Mouse (Mus musculus): ENCODE data around the gene Rpgrip1. TPM values are rescaled to one million over a fixed set of nuclear protein-coding genes. Genes with fewer than 3 reads are reported as not detected.

Gene Rpgrip1
- polyA plus RNA-seq, 1 experiment = 0.86 TPM

DNA sequence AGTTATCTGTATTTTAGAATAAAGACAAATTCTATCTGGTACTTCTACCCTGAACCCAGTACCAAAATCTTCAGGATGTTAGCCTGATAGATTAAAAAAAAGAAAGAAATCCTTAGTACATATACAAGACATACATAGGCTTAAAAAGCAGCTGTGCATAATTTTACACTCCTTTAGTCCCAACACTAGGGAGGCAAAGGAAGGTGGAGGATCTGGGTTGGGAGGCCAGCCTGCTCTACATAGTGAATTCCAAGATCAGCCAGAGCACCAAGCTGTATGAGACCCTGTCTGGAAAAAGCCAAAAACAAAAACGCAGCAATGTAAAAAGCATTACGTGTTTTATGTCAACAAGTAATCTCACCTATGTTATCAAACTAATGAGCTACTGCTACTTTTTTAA is 10.9 kb upstream of the Rpgrip1 start:
- no peak overlapping the region for H3K27ac ChIP-seq (ENCODE audit: insufficient read depth, low read depth, low read length)
- peaks cover 17% of the 10 kb centered on the region for H3K36me3 ChIP-seq (ENCODE audit: control insufficient read depth, insufficient read depth, low read length)
- TF ChIP-seq POLR2A (IDR thresholded peaks at IDR 0.05; ENCODE audit: low read depth, low read length) = no peak
- H3K4me3 ChIP-seq (ENCODE audit: low read depth, low read length) = no peak overlapping the region
- WGBS = 33% methylated on average over 2 of the region's 2 CpGs
- H3K4me1 ChIP-seq (ENCODE audit: control insufficient read depth, insufficient read depth, insufficient read length, low read length) = peaks cover 4% of the 10 kb centered on the region
- H3K27me3 ChIP-seq (ENCODE audit: control insufficient read depth, insufficient read depth, low read length) = no peaks in the 10 kb centered on the region

DNA sequence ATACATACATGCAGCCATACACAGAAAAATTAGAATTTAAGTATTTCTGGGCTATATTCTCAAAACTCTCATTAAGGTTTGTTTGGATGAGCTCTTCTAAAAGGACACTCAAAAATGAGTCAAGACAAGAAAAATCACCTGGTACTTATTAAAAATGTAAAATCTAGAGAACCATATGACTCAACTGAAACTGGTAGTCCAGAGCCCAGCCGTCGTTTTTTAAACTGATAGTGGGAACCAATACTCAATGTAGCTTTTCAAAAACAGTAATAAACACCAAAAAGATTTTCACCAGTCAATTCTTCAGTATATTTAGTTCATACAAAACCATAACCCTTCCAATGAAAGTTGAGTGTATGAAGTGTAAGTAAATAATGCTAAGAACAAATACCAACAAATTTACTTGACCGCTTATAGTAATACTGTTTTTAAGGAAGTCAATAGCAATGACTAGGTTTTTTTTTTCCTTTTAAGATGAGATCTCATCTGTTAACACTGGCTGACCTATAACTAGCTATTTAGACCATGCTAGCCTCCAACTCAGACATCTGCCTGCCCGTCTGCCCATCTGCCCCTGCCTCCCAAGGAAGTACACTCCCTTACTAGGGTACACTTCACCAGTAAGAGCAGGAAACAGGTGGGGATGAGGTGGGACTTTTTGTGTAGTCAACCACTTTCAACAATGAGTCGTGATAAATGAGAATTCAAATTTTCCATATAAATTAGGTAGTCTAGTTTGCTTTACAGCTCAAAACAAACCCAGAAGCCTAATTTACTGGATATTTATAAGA is 10.1 kb upstream of the Rpgrip1 start:
- WGBS = 18% methylated on average over 5 of the region's 5 CpGs
- peaks cover 16% of the 10 kb centered on the region for H3K36me3 ChIP-seq (ENCODE audit: control insufficient read depth, insufficient read depth, low read length)
- H3K4me1 ChIP-seq (ENCODE audit: control insufficient read depth, insufficient read depth, insufficient read length, low read length) = peaks cover 6% of the 10 kb centered on the region
- no peak overlapping the region for H3K4me3 ChIP-seq (ENCODE audit: low read depth, low read length)
- no peak overlapping the region for H3K27ac ChIP-seq (ENCODE audit: insufficient read depth, low read depth, low read length)
- H3K27me3 ChIP-seq (ENCODE audit: control insufficient read depth, insufficient read depth, low read length) = no peaks in the 10 kb centered on the region
- TF ChIP-seq CTCF (IDR thresholded peaks at IDR 0.05; ENCODE audit: extremely low read depth, insufficient read length, insufficient replicate concordance, low read depth, low read length) (no peak), POLR2A (IDR thresholded peaks at IDR 0.05; ENCODE audit: low read depth, low read length) (no peak)

DNA sequence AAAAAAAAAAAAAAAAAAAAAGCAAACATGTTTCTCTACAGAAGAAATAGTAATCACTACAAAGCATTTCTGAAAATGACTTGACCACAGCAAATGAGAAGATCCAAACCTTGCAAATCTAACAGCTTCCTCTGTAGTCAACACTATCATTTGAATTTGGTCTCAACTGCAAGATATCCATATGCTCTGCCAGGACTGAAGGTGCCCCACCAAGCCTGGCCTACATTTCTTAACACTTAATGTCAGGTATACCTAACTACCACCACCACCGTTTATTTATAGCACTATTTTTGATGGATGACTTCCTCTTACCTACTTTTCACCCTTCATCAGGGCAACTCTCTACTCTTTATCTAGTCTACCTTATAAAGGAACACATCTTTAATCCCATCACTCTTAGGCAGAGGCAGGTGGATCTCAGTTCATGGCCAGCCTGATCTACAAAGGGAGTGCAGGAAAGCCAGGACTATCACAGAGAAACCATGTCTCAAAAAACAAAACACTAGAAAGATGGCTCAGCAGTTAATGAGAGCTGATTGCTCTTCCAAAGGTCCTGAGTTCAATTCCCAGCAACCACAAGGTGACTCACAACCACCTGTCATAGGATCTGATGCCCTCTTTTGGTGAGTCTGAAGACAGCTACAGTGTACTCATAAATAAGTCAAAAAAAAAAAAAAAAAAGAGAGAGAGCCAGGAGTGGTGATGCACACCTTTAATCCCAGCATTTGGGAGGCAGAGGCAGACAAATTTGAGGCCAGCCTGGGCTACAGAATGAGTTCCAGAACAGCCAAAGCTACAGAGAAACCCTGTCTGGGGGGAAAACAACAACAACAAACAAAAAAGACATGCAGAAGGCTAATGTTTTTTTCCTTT is 9.0 kb upstream of the Rpgrip1 start:
- peaks cover 11% of the 10 kb centered on the region for H3K36me3 ChIP-seq (ENCODE audit: control insufficient read depth, insufficient read depth, low read length)
- H3K27ac ChIP-seq (ENCODE audit: insufficient read depth, low read depth, low read length) = no peak overlapping the region
- H3K27me3 ChIP-seq (ENCODE audit: control insufficient read depth, insufficient read depth, low read length) = no peaks in the 10 kb centered on the region
- 6% methylated on average over 1 of the region's 1 CpGs for WGBS
- no peak overlapping the region for H3K4me3 ChIP-seq (ENCODE audit: low read depth, low read length)
- peaks cover 6% of the 10 kb centered on the region for H3K4me1 ChIP-seq (ENCODE audit: control insufficient read depth, insufficient read depth, insufficient read length, low read length)
- TF ChIP-seq POLR2A (IDR thresholded peaks at IDR 0.05; ENCODE audit: low read depth, low read length) = no peak
- no peak for TF ChIP-seq CTCF (IDR thresholded peaks at IDR 0.05; ENCODE audit: extremely low read depth, insufficient read length, insufficient replicate concordance, low read depth, low read length)

DNA sequence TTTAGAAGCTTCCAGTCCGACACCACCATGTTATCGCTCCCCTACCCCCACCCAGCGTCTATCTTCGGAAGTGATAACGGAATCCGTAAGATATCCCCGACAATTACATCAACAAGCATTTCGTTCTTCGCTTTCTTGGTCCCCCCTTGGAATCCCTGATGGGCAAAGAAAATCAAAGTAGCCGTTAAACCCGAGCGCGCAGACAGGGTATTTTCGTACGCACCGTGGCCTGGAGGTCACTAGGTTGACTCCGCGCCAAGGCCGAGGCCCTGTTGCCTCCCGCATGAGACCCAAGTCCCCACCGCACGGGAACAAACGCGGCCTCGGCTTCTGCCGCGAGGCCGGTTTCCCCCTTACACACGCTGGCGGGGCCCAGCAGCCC is 7.0 kb upstream of the Rpgrip1 start:
- under 1% methylated on average over 30 of the region's 30 CpGs for WGBS
- Histone ChIP-seq H3K27ac (ENCODE audit: insufficient read depth, low read depth, low read length) (peak overlapping the region; percentile 85), H3K36me3 (ENCODE audit: control insufficient read depth, insufficient read depth, low read length) (peaks cover 6% of the 10 kb centered on the region), H3K4me1 (ENCODE audit: control insufficient read depth, insufficient read depth, insufficient read length, low read length) (peaks cover 9% of the 10 kb centered on the region), H3K27me3 (ENCODE audit: control insufficient read depth, insufficient read depth, low read length) (no peaks in the 10 kb centered on the region), H3K4me3 (ENCODE audit: low read depth, low read length) (peak overlapping the region; percentile 96)
- TF ChIP-seq CTCF (IDR thresholded peaks at IDR 0.05; ENCODE audit: extremely low read depth, insufficient read length, insufficient replicate concordance, low read depth, low read length) (no peak), POLR2A (IDR thresholded peaks at IDR 0.05; ENCODE audit: low read depth, low read length) (no peak)

DNA sequence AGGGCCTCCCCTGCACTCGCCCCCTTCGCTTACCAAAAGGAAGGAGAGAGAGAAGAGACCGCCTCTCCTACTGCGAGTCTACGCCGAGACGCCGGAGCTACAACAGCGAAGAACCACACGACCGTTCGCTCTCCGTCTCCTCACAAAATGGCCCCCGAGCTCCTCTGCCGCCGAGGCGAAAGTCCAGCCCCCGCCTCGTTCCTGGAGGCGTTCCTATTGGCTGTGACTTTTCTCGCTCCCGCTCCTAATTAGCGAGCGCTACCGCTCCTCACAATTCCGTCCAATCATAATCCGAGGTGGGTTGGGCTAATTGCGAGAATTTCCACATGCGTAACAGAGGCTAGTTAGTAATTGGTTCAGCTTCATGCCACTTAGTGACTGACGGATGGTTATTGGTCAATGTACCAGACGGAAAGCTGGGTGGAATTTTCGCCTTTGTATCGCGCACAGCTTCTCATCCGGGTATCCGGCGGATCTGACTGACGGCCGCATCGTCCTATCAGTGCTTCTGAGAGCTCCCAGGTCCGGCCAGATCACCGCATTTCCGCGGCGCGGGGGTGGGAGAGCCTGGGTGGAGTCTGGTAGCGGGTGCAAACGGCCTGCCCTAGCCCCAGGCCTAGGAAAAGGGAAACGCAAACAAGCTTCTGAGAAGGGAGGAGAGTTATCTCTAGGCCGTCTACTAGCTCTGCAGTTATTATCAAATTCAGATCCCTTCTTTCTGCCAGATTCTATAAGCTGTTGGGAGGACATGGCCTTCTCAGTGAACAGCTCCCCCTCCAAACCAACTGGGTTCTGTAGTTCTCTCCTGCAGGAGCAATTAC is 6.4 kb upstream of the Rpgrip1 start, which contains the start of gene Hnrnpc:
TSS of gene Hnrnpc (minus strand) at position 173 of the 821 bp plus-strand sequence.
- Histone ChIP-seq H3K4me3 (ENCODE audit: low read depth, low read length) (peak within 1 kb of the TSS; percentile 96), H3K27me3 (ENCODE audit: control insufficient read depth, insufficient read depth, low read length) (no peaks in the 10 kb centered on the region), H3K27ac (ENCODE audit: insufficient read depth, low read depth, low read length) (peak within 1 kb of the TSS; percentile 96), H3K4me1 (ENCODE audit: control insufficient read depth, insufficient read depth, insufficient read length, low read length) (peaks cover 9% of the 10 kb centered on the region), H3K36me3 (ENCODE audit: control insufficient read depth, insufficient read depth, low read length) (peaks cover 6% of the 10 kb centered on the region)
- WGBS = under 1% methylated on average over 50 of the region's 50 CpGs
- TF ChIP-seq CTCF (IDR thresholded peaks at IDR 0.05; ENCODE audit: extremely low read depth, insufficient read length, insufficient replicate concordance, low read depth, low read length) (no peak), POLR2A (IDR thresholded peaks at IDR 0.05; ENCODE audit: low read depth, low read length) (peak; percentile 96)

GRCm38 (mm10) chr14:52104677-52105285 is 5.7 kb upstream of the Rpgrip1 start:
- Histone ChIP-seq H3K4me1 (ENCODE audit: control insufficient read depth, insufficient read depth, insufficient read length, low read length) (peaks cover 9% of the 10 kb centered on the region), H3K27me3 (ENCODE audit: control insufficient read depth, insufficient read depth, low read length) (no peaks in the 10 kb centered on the region), H3K36me3 (ENCODE audit: control insufficient read depth, insufficient read depth, low read length) (peaks cover 4% of the 10 kb centered on the region; the same call in 1 of the 2 replicates), H3K4me3 (ENCODE audit: low read depth, low read length) (peak overlapping the region; percentile 39), H3K27ac (ENCODE audit: insufficient read depth, low read depth, low read length) (peak overlapping the region; percentile 96)
- TF ChIP-seq POLR2A (IDR thresholded peaks at IDR 0.05; ENCODE audit: low read depth, low read length) (no peak), CTCF (IDR thresholded peaks at IDR 0.05; ENCODE audit: extremely low read depth, insufficient read length, insufficient replicate concordance, low read depth, low read length) (no peak)
- 21% methylated on average over 7 of the region's 7 CpGs for WGBS
